Mouse (Mus musculus) adrenal gland, postnatal 25 days (tissue): ENCODE data around the gene Ssr1. TPM values are rescaled to one million over a fixed set of nuclear protein-coding genes. Genes with fewer than 3 reads are reported as not detected.
A peak's percentile ranks its signal among the peaks of the same experiment; 100 is the strongest.

Experiments used
- DNase-seq: peaks from one replicate; pipeline ENCODE4 v3.0.0; 2021; ENCODE audit warnings: mixed read lengths
- total RNA-seq: library from RNA; stranded (reverse); gene quantifications from 2 replicates; pipeline ENCODE4 v1.2.3, GENCODE M21; 2021

The Ssr1 gene
- total RNA-seq, 1 experiment from 2014 or later, result 126 TPM

- no peak for DNase-seq
Measured at GRCm38 (mm10) chr13:37980346-37980745, 13.7 kb downstream of the Ssr1 start.

- no peak for DNase-seq
Measured at GRCm38 (mm10) chr13:37979506-37979905, 14.5 kb downstream of the Ssr1 start.

GRCm38 (mm10) chr13:37974731-37975130, 19.3 kb downstream of the Ssr1 start:
- no peak for DNase-seq

GRCm38 (mm10) chr13:37974036-37974435, 20.0 kb downstream of the Ssr1 start:
- DNase-seq, result no peak

GRCm38 (mm10) chr13:37970887-37971530, 23.0 kb downstream of the Ssr1 start:
- DNase-seq, result no peak

- no peak for DNase-seq
Measured at GRCm38 (mm10) chr13:37969988-37970387, 24.0 kb downstream of the Ssr1 start.

GRCm38 (mm10) chr13:37969337-37969736, 24.7 kb downstream of the Ssr1 start:
- DNase-seq, result peak; percentile 86

GRCm38 (mm10) chr13:37967565-37967964, 26.5 kb downstream of the Ssr1 start:
- DNase-seq, result no peak

- DNase-seq, result no peak
Measured at GRCm38 (mm10) chr13:37967052-37967437, 27.0 kb downstream of the Ssr1 start.

GRCm38 (mm10) chr13:37966256-37967051, 27.6 kb downstream of the Ssr1 start:
- DNase-seq, result no peak

GRCm38 (mm10) chr13:37965126-37965914, 28.7 kb downstream of the Ssr1 start:
- no peak for DNase-seq

GRCm38 (mm10) chr13:37964128-37965087, 29.6 kb downstream of the Ssr1 start:
- DNase-seq, result no peak

- DNase-seq, result peak; percentile 71
Measured at GRCm38 (mm10) chr13:37963354-37964007, 30.5 kb downstream of the Ssr1 start.

- DNase-seq, result no peak
Measured at GRCm38 (mm10) chr13:37962541-37962940, 31.5 kb downstream of the Ssr1 start.

GRCm38 (mm10) chr13:37959936-37960335, 34.1 kb downstream of the Ssr1 start:
- no peak for DNase-seq

GRCm38 (mm10) chr13:37959239-37959907, 34.6 kb downstream of the Ssr1 start:
- DNase-seq, result no peak

GRCm38 (mm10) chr13:37958498-37959238, 35.3 kb downstream of the Ssr1 start:
- no peak for DNase-seq

GRCm38 (mm10) chr13:37954318-37954717, 39.7 kb downstream of the Ssr1 start:
- no peak for DNase-seq

GRCm38 (mm10) chr13:37952981-37953380, 41.0 kb downstream of the Ssr1 start:
- no peak for DNase-seq

GRCm38 (mm10) chr13:37946734-37947133, 47.3 kb downstream of the Ssr1 start:
- peak; percentile 83 for DNase-seq
